Mouse (Mus musculus) testis, adult 2 months (tissue): ENCODE measurements at regions not wholly inside any gene's neighbourhood (a gene's known extent, or its start where the extent isn't known, plus 50 kb on each side); places are given as distances from the start of the nearest gene placed in this dataset.

Experiments
- H3K27ac ChIP-seq: fragments of 200-500 bp; 2 replicates; pipeline ENCODE4 v1.5.1; 2012; ENCODE audit warnings: low read depth, low read length; ENCODE audit not compliant: control insufficient read depth, insufficient read depth
- H3K27me3 ChIP-seq: fragments of 200-500 bp; 2 replicates; pipeline ENCODE4 v1.6.1; 2012; ENCODE audit warnings: mild to moderate bottlenecking, low read length, moderate library complexity; ENCODE audit not compliant: control insufficient read depth, insufficient read depth
- H3K36me3 ChIP-seq: fragments of 200-500 bp; 2 replicates; pipeline ENCODE4 v1.6.1; 2012; ENCODE audit warnings: mild to moderate bottlenecking, low read length; ENCODE audit not compliant: control insufficient read depth, insufficient read depth
- H3K4me1 ChIP-seq: fragments of 200-500 bp; 2 replicates; pipeline ENCODE4 v1.6.1; 2012; ENCODE audit warnings: low read length; ENCODE audit not compliant: control insufficient read depth, insufficient read depth
- H3K4me3 ChIP-seq: fragments of 200-500 bp; 2 replicates; pipeline ENCODE4 v1.5.1; 2012; ENCODE audit warnings: low read depth, mild to moderate bottlenecking, low read length, moderate library complexity, mixed read lengths; ENCODE audit not compliant: control insufficient read depth
- CTCF ChIP-seq: fragments of 200-500 bp; IDR thresholded peaks from 2 replicates; pipeline ENCODE4 v1.5.1; 2012; ENCODE audit warnings: low read depth, mild to moderate bottlenecking, inconsistent platforms, low read length, moderate library complexity; ENCODE audit not compliant: control insufficient read depth, insufficient read depth, insufficient replicate concordance
- POLR2A ChIP-seq: fragments of 200-500 bp; IDR thresholded peaks from 2 replicates; pipeline ENCODE4 v1.6.1; 2012; ENCODE audit warnings: low read depth, mild to moderate bottlenecking, inconsistent platforms, low read length, moderate library complexity; ENCODE audit not compliant: control insufficient read depth

DNA sequence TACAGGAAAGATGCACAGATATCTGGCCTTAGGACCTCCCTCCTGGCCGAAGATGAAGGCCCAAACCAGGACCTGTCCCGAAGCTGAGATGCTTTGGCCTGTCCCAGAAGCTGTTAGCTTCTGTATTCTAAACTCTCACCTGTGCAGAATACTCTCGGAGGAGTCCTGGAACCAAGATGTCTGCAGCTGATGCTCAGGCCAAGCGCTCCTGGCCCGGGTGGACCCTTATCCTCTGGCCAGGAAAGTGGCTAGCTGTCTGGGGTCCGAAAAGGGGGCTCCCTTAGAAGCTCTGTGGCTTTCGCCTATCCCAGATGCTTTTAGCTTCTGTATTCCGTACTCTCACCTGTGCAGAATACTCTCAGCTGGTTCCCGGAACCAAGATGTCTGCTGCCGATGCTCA is 236.2 kb downstream of the Ipmk start:
- Histone ChIP-seq H3K4me1 (no peaks in the 10 kb centered on the region), H3K36me3 (no peaks in the 10 kb centered on the region), H3K27me3 (no peaks in the 10 kb centered on the region), H3K4me3 (no peak overlapping the region), H3K27ac (no peak overlapping the region)
- TF ChIP-seq POLR2A (no peak), CTCF (no peak)

GRCm38 (mm10) chr10:71598515-71598914 is 251.0 kb downstream of the Ipmk start:
- no peak overlapping the region for H3K4me3 ChIP-seq
- no peaks in the 10 kb centered on the region for H3K4me1 ChIP-seq
- no peak for TF ChIP-seq POLR2A
- TF ChIP-seq CTCF, result no peak
- no peak overlapping the region for H3K27ac ChIP-seq
- no peaks in the 10 kb centered on the region for H3K27me3 ChIP-seq
- no peaks in the 10 kb centered on the region for H3K36me3 ChIP-seq

DNA sequence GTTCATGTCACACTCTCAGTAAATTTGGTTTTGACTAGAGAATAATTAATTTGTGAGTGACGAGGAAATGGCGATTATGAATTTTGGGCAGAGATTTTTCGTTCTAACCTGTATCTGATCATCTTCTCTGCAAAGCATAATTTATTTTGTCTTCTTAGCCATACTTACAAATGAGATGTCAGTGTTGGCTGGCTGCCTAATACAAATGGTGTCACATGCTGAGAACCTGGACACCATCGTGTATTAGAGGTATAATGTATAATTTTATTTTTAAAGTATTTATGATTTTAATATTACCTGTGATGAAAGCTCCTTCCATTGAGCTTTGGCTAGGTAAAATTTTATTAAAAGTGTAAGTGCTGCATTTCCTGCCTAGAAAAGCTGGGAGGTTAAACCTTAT is 266.2 kb downstream of the Ipmk start:
- no peaks in the 10 kb centered on the region for H3K4me1 ChIP-seq
- TF ChIP-seq CTCF (no peak), POLR2A (no peak)
- H3K27ac ChIP-seq, result no peak overlapping the region

GRCm38 (mm10) chr10:71617156-71617555 is 269.6 kb downstream of the Ipmk start:
- no peaks in the 10 kb centered on the region for H3K4me1 ChIP-seq
- H3K27ac ChIP-seq, result no peak overlapping the region
- no peaks in the 10 kb centered on the region for H3K36me3 ChIP-seq
- no peaks in the 10 kb centered on the region for H3K27me3 ChIP-seq
- no peak overlapping the region for H3K4me3 ChIP-seq
- no peak for TF ChIP-seq CTCF
- no peak for TF ChIP-seq POLR2A

More for the DNA sequence above, 266.2 kb downstream of the Ipmk start:
- no peaks in the 10 kb centered on the region for H3K27me3 ChIP-seq
- no peak overlapping the region for H3K4me3 ChIP-seq
- H3K36me3 ChIP-seq, result no peaks in the 10 kb centered on the region

DNA sequence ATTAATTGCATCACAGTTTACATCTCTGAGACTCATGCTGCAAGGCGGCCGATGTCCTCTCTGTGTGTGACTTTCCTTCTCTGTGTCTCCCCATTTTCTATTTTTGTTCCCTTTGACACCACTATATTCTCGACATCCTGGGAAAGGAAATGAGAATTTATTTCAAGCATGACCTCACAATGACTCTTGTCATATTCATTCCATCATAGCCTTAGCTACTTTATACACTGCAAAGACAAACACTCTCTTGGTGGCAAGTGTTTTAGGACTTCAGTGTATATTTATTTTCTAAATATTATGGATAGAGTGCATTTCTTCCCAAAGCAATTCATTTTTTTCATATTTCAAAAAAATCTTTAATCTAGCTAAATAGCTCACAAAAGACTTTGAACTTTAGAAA is 298.5 kb downstream of the Ipmk start:
- TF ChIP-seq POLR2A (no peak), CTCF (no peak)
- H3K27ac ChIP-seq, result no peak overlapping the region
- no peak overlapping the region for H3K4me3 ChIP-seq
- H3K4me1 ChIP-seq, result no peaks in the 10 kb centered on the region
- H3K27me3 ChIP-seq, result no peaks in the 10 kb centered on the region
- no peaks in the 10 kb centered on the region for H3K36me3 ChIP-seq

GRCm38 (mm10) chr10:71657525-71657924 is 310.0 kb downstream of the Ipmk start:
- no peaks in the 10 kb centered on the region for H3K36me3 ChIP-seq
- TF ChIP-seq POLR2A, result no peak
- TF ChIP-seq CTCF, result no peak

GRCm38 (mm10) chr10:71663545-71663944 is 316.0 kb downstream of the Ipmk start:
- no peak overlapping the region for H3K27ac ChIP-seq
- TF ChIP-seq CTCF (no peak), POLR2A (no peak)
- no peaks in the 10 kb centered on the region for H3K4me1 ChIP-seq
- no peaks in the 10 kb centered on the region for H3K27me3 ChIP-seq
- H3K36me3 ChIP-seq, result no peaks in the 10 kb centered on the region
- no peak overlapping the region for H3K4me3 ChIP-seq

More at GRCm38 (mm10) chr10:71657525-71657924, 310.0 kb downstream of the Ipmk start:
- Histone ChIP-seq H3K4me1 (no peaks in the 10 kb centered on the region), H3K4me3 (no peak overlapping the region), H3K27ac (no peak overlapping the region), H3K27me3 (no peaks in the 10 kb centered on the region)

GRCm38 (mm10) chr10:71667160-71667571 is 319.6 kb downstream of the Ipmk start:
- Histone ChIP-seq H3K4me1 (no peaks in the 10 kb centered on the region), H3K27me3 (no peaks in the 10 kb centered on the region), H3K4me3 (no peak overlapping the region), H3K27ac (no peak overlapping the region), H3K36me3 (no peaks in the 10 kb centered on the region)
- TF ChIP-seq CTCF, result no peak
- no peak for TF ChIP-seq POLR2A
